Mouse (Mus musculus) stomach, embryonic 14.5 days (tissue): ENCODE measurements around the gene Fabp7. TPM values are rescaled to one million over a fixed set of nuclear protein-coding genes. Genes with fewer than 3 reads are reported as not detected.

Experiments
- ATAC-seq: fragments of 200-750 bp; cut with Nextera tagmentation; 2 replicates; pipeline ENCODE4 v1.8.0; 2017; ENCODE audit warnings: low read depth, moderate TSS enrichment; ENCODE audit not compliant: insufficient number of reproducible peaks, insufficient read depth, low FRiP score
- H3K27ac ChIP-seq: fragments of 300-500 bp; sonication (generic); 2 replicates; pipeline ENCODE4 v1.5.1; 2014; ENCODE audit warnings: mild to moderate bottlenecking, low read length, moderate library complexity, mixed read lengths
- H3K27me3 ChIP-seq: fragments of 300-500 bp; sonication (generic); 2 replicates; pipeline ENCODE4 v1.6.1; 2014; ENCODE audit warnings: low read length, control low read depth, mixed read lengths; ENCODE audit not compliant: control insufficient read depth, insufficient read depth
- H3K36me3 ChIP-seq: fragments of 300-500 bp; sonication (generic); 2 replicates; pipeline ENCODE4 v1.6.1; 2014; ENCODE audit warnings: mild to moderate bottlenecking, control low read depth, low read length, moderate library complexity, mixed read lengths; ENCODE audit not compliant: control insufficient read depth, insufficient read depth
- H3K4me1 ChIP-seq: fragments of 300-500 bp; sonication (generic); 2 replicates; pipeline ENCODE4 v1.6.1; 2014; ENCODE audit warnings: low read length, control low read depth, mixed read lengths; ENCODE audit not compliant: control insufficient read depth, insufficient read depth
- H3K4me2 ChIP-seq: fragments of 300-500 bp; sonication (generic); replicated peaks from 2 replicates; pipeline ENCODE4 v1.6.1; 2014; ENCODE audit warnings: low read depth, low read length, control low read depth
- H3K4me3 ChIP-seq: fragments of 300-500 bp; sonication (generic); 2 replicates; pipeline ENCODE4 v1.5.1; 2014; ENCODE audit warnings: low read depth, low read length, control low read depth
- H3K9ac ChIP-seq: fragments of 300-500 bp; sonication (generic); replicated peaks from 2 replicates; pipeline ENCODE4 v1.6.1; 2014; ENCODE audit warnings: low read depth, mild to moderate bottlenecking, control low read depth, low read length, moderate library complexity, mixed read lengths
- H3K9me3 ChIP-seq: fragments of 300-500 bp; sonication (generic); 2 replicates; pipeline ENCODE4 v1.6.1; 2016; ENCODE audit warnings: low read depth, low read length, control low read depth; ENCODE audit not compliant: control insufficient read depth
- WGBS: fragments of 180-500 bp; shearing (Covaris S2); extraction: QIAGEN DNeasy Blood & Tissue Kit; methylation state at CpG from one replicate; pipeline ENCODE4 v1.1.7; 2014; 5-methylcytosine and 5-hydroxymethylcytosine counted together
- polyA plus RNA-seq: library from polyadenylated mRNA; unstranded; fragments of >200 nt; fragmentation: Nextera tagmentation; extraction: Ambion mirVana; gene quantifications from 2 replicates; pipeline ENCODE4 v1.2.1, GENCODE M21; 2014

Fabp7 gene
- polyA plus RNA-seq, 1 experiment from 2014 or later, result 77.7 TPM

DNA sequence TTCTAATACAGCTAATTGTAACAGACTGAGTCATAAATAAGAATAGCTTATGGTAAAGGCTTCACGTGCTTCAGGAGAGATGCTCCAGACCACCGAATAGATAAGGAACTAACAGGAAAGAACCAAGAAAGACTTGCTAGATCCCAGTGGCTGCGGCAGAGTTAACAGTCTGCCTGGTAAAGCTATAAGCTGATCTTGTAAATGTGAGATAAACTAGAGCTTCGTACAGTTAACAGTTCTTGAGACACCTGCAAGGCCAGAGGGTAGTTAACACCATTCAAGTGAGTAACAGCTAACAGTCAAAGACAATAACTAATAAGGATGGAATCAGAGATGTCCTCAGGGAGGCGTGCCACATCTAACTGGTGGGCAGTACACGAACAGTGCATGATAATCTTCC lies 31.2 kb downstream of the Fabp7 start:
- H3K9ac ChIP-seq, result no peak overlapping the region
- no peak overlapping the region for H3K27ac ChIP-seq
- H3K27me3 ChIP-seq, result no peaks in the 10 kb centered on the region
- no peaks in the 10 kb centered on the region for H3K36me3 ChIP-seq
- H3K4me3 ChIP-seq, result no peak overlapping the region
- no peak for ATAC-seq
- no peaks in the 10 kb centered on the region for H3K9me3 ChIP-seq
- H3K4me2 ChIP-seq, result no peak overlapping the region
- 75% methylated on average over 6 of the region's 6 CpGs for WGBS
- no peaks in the 10 kb centered on the region for H3K4me1 ChIP-seq

DNA sequence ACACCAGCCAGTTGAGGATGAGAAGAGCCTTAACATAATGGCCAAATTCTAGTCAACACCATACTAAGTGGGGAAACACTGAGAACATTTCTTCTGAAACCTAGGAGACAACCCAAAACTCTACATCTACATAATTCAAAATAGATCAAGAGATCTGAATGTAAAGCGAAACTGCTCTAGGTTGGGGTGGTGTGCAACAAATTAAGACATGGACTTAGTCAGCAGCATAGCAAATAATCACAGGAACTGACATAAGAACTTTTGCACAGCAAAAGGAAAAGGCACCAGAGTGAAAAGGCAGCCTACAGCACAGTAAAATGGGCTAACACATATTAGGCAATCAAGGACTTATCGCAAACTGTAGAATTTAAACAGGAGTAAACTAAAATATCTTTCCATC lies 34.5 kb downstream of the Fabp7 start:
- Histone ChIP-seq H3K27ac (no peak overlapping the region), H3K36me3 (no peaks in the 10 kb centered on the region), H3K27me3 (no peaks in the 10 kb centered on the region), H3K4me3 (no peak overlapping the region), H3K9me3 (no peaks in the 10 kb centered on the region), H3K9ac (no peak overlapping the region), H3K4me1 (no peaks in the 10 kb centered on the region), H3K4me2 (no peak overlapping the region)
- 89% methylated on average over 2 of the region's 2 CpGs for WGBS
- no peak for ATAC-seq

DNA sequence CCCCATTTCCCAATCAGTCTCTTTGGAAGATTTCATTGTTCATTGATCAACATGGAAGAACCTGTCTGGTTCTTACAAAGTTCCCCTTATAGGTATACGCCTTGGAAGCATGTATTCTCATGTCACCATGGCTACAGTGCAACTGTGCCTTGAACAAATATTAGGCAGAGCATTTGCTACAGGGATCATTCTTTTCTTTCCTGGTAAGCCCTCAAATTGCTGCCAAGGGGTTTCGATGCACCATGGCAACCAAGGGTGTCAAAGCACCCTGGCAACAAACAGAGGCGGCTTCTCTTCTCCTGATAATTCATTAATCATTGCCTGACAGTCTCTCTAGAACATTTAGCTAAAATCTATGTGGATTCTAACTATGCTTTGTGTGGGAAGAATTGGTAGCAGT lies 37.8 kb downstream of the Fabp7 start:
- Histone ChIP-seq H3K27me3 (no peaks in the 10 kb centered on the region), H3K4me2 (no peak overlapping the region), H3K4me3 (no peak overlapping the region), H3K9ac (no peak overlapping the region), H3K36me3 (no peaks in the 10 kb centered on the region), H3K4me1 (no peaks in the 10 kb centered on the region), H3K27ac (no peak overlapping the region), H3K9me3 (no peaks in the 10 kb centered on the region)
- ATAC-seq, result peak; percentile 82; the same call in 1 of the 2 replicates
- 26% methylated on average over 3 of the region's 3 CpGs for WGBS

DNA sequence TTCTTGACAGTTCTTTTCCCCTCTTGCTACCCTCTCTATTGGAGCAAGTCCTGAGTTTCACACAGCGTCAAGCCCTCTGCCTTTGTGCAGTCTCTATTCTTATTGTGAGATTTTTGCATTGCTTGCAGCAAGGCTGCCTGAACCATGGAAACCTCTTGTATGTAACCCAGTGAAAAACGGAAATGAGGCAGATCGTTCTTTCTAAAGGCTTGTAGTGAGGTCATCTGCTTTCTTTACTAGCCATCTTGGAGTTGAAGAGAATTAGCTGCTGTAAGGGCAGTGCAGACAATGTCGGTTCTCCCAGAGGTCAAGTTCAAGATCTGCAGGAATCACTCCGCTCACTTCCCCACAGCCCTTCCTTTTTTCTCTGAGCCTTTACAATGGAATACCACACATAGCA lies 44.0 kb downstream of the Fabp7 start:
- Histone ChIP-seq H3K4me1 (no peaks in the 10 kb centered on the region), H3K4me2 (no peak overlapping the region), H3K4me3 (no peak overlapping the region), H3K9me3 (no peaks in the 10 kb centered on the region), H3K9ac (no peak overlapping the region), H3K27me3 (no peaks in the 10 kb centered on the region), H3K36me3 (no peaks in the 10 kb centered on the region), H3K27ac (no peak overlapping the region)
- ATAC-seq, result no peak
- WGBS, result 75% methylated on average over 5 of the region's 5 CpGs

DNA sequence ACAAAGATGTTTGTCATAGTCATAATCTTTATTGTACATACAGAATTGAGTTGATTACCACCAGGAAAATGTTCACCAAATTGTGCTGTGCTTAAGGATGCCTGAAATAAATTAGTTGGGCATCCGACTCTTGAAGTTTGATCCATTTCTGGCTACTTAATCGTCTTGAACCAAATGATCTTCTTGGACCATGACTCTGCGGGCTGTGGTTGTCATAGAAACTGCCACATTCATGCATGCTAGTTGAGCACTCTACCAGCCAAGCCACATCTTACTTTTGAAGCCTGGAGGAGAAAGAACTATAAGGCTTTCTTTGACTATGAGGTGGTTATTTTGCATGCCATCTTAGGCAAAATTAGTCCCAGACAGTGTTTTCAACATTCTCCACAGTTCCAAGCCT lies 44.9 kb downstream of the Fabp7 start:
- ATAC-seq, result no peak
- no peaks in the 10 kb centered on the region for H3K4me1 ChIP-seq
- no peaks in the 10 kb centered on the region for H3K36me3 ChIP-seq
- H3K4me2 ChIP-seq, result no peak overlapping the region
- no peaks in the 10 kb centered on the region for H3K9me3 ChIP-seq
- 83% methylated on average over 3 of the region's 3 CpGs for WGBS
- H3K27ac ChIP-seq, result no peak overlapping the region
- no peaks in the 10 kb centered on the region for H3K27me3 ChIP-seq
- no peak overlapping the region for H3K9ac ChIP-seq
- no peak overlapping the region for H3K4me3 ChIP-seq

DNA sequence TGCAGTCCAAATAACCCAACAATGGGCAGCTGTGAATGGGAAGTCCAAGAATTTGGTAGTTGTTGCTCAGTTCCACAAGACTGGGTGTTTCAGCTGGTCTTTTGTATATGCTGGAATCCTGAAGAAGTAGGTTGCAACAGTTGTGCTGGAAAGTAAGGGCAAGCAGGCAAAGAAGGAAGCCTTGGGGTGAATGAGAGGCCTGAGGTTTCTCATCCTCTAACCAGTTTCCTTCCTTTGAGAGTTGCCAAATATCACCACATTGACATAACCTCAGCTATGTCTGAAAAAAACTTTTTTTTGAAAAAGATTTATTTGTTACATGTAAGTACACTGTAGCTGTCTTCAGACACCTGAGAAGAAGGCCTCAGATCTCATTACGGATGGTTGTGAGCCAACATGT lies 50.4 kb downstream of the Fabp7 start:
- Histone ChIP-seq H3K9ac (no peak overlapping the region), H3K4me3 (no peak overlapping the region), H3K4me1 (no peaks in the 10 kb centered on the region), H3K27me3 (no peaks in the 10 kb centered on the region), H3K9me3 (no peaks in the 10 kb centered on the region), H3K4me2 (no peak overlapping the region), H3K36me3 (no peaks in the 10 kb centered on the region), H3K27ac (no peak overlapping the region)
- WGBS, result 94% methylated on average over 1 of the region's 1 CpGs
- no peak for ATAC-seq

DNA sequence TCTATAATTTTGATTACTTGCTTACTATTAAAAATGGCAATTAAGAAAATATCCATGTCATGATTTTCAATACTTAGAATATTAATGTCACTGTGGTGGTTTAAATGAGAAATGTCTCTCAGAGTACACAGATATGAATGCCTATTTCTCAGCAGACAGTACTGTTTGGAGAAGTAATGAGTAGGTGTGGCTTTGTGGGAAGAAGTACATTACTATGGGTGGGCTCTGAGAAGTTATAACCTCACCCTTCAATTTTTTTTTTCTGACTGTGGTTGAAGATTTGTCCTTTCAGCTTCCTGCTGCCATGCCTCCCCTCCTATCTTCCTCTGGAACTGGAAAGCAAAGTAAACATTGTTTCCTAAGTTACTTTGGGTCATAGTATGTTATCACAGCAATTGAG lies 51.3 kb downstream of the Fabp7 start:
- Histone ChIP-seq H3K27me3 (no peaks in the 10 kb centered on the region), H3K9me3 (no peaks in the 10 kb centered on the region), H3K4me1 (no peaks in the 10 kb centered on the region), H3K36me3 (no peaks in the 10 kb centered on the region), H3K4me3 (no peak overlapping the region), H3K27ac (no peak overlapping the region), H3K9ac (no peak overlapping the region), H3K4me2 (no peak overlapping the region)
- ATAC-seq, result no peak

Other genes starting within 250 kb of the Fabp7 start
- gene Pkib, start 152.9 kb upstream of the Fabp7 start, polyA plus RNA-seq, result 0.59 and 1.7 TPM in 2 replicates
- gene Smpdl3a, start 9.5 kb downstream of the Fabp7 start, polyA plus RNA-seq, result 28.5 and 29.0 TPM in 2 replicates